Mouse (Mus musculus) liver, embryonic 11.5 days (tissue): Measurements from ENCODE around the gene Chil1. TPM values are rescaled to one million over a fixed set of nuclear protein-coding genes. Genes with fewer than 3 reads are reported as not detected.

Experiments
- ATAC-seq: fragments of 200-750 bp; cut with Nextera tagmentation; replicated peaks from 2 replicates; pipeline ENCODE4 v1.8.0; 2017; ENCODE audit warnings: moderate number of reproducible peaks, mild to moderate bottlenecking, moderate TSS enrichment, moderate library complexity; ENCODE audit not compliant: low FRiP score
- DNase-seq: peaks from one replicate; pipeline ENCODE4 v3.0.0-alpha.2; 2017; ENCODE audit warnings: low spot score
- H3K27ac ChIP-seq: fragments of 300-500 bp; sonication (generic); 2 replicates; pipeline ENCODE4 v1.5.1; 2014; ENCODE audit warnings: mild to moderate bottlenecking, low read depth, low read length, control low read depth
- H3K27me3 ChIP-seq: fragments of 300-500 bp; sonication (generic); replicated peaks from 2 replicates; pipeline ENCODE4 v1.6.1; 2014; ENCODE audit warnings: low read length, mixed read lengths; ENCODE audit not compliant: control insufficient read depth, insufficient read depth
- H3K36me3 ChIP-seq: fragments of 300-500 bp; sonication (generic); 2 replicates; pipeline ENCODE4 v1.6.1; 2014; ENCODE audit warnings: mild to moderate bottlenecking, low read length, moderate library complexity, mixed read lengths; ENCODE audit not compliant: control insufficient read depth, insufficient read depth
- H3K4me1 ChIP-seq: fragments of 300-500 bp; sonication (generic); replicated peaks from 2 replicates; pipeline ENCODE4 v1.6.1; 2014; ENCODE audit warnings: low read length, mixed read lengths; ENCODE audit not compliant: control insufficient read depth, insufficient read depth
- H3K4me2 ChIP-seq: fragments of 300-500 bp; sonication (generic); 2 replicates; pipeline ENCODE4 v1.6.1; 2014; ENCODE audit warnings: mild to moderate bottlenecking, control low read depth, moderate library complexity
- H3K4me3 ChIP-seq: fragments of 300-500 bp; sonication (generic); 2 replicates; pipeline ENCODE4 v1.5.1; 2014; ENCODE audit warnings: low read depth, low read length, control low read depth
- H3K9ac ChIP-seq: fragments of 300-500 bp; sonication (generic); 2 replicates; pipeline ENCODE4 v1.6.1; 2014; ENCODE audit warnings: low read depth, low read length, control low read depth
- H3K9me3 ChIP-seq: fragments of 300-500 bp; sonication (generic); 2 replicates; pipeline ENCODE4 v1.6.1; 2016; ENCODE audit warnings: low read length, inconsistent platforms, mixed read lengths; ENCODE audit not compliant: control insufficient read depth
- WGBS: fragments of 180-500 bp; shearing (Covaris S2); extraction: QIAGEN DNeasy Blood & Tissue Kit; methylation state at CpG from one replicate; pipeline ENCODE4 v1.1.7; 2014; 5-methylcytosine and 5-hydroxymethylcytosine counted together
- polyA plus RNA-seq: library from polyadenylated mRNA; unstranded; fragments of >200 nt; fragmentation: Nextera tagmentation; extraction: Ambion mirVana; gene quantifications from 2 replicates; pipeline ENCODE4 v1.2.1, GENCODE M21; 2014

Chil1 gene
- 0.41 and 0.49 TPM in 2 replicates for polyA plus RNA-seq

DNA sequence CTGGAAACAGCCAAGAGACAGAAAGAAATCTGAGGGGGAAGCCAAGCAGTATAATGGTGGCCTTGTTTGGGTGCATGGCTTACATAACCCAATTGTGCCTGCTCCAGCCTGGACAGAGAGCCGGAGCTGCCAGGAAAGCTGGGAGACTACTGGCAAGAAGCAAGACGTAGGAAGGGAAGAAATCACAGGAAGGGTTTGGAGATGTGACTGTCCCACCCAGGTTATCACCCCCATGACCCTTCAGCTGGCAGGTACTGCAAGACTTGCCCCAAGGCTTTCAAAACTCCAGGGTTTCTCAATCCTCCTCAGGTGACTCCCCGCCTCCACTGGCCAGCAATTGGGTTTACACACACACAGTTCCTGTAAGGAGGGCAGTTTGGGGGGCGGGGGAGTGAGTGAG lies at the start of gene Chil1:
Gene Chil1, plus strand, starts transcription at position 152 of the 400 bp plus-strand sequence.
- no peak within 1 kb of the TSS for H3K4me2 ChIP-seq
- WGBS, result 66% methylated on average over 4 of the region's 4 CpGs
- 0 out of 2 replicates have a peak, but pooled peaks cover 3% of the 10 kb centered on the region for H3K4me1 ChIP-seq
- no peak within 1 kb of the TSS for H3K4me3 ChIP-seq
- no peak within 1 kb of the TSS for H3K9ac ChIP-seq
- H3K9me3 ChIP-seq, result no peaks in the 10 kb centered on the region
- H3K27me3 ChIP-seq, result 0 out of 2 replicates have a peak, but pooled peaks cover 3% of the 10 kb centered on the region
- no peak within 1 kb of the TSS for H3K27ac ChIP-seq
- DNase-seq, result no peak
- ATAC-seq, result no peak
- no peaks in the 10 kb centered on the region for H3K36me3 ChIP-seq

DNA sequence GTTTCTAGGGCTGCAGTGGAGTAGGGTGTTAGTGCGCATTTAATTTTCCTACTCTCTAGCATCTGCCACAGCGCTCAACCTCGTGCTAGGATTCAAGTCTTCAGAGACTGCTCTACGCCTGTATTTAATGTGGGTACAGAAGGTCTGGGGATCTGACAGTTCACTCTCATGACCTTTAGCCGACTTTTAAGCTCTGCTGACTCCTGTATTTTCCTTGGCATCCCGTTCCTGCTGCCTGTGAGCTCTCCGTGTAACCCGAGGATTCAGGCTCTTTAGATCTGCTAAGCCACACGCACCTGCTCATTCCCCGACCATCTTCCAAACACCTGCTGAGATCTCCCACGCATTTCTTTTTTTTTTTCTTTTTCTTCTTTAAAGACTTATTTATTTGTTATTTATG lies 48.7 kb upstream of the Chil1 start:
- ATAC-seq (no peak), DNase-seq (no peak)
- Histone ChIP-seq H3K4me3 (no peak overlapping the region), H3K4me2 (no peak overlapping the region), H3K4me1 (no peaks in the 10 kb centered on the region), H3K27ac (no peak overlapping the region), H3K27me3 (no peaks in the 10 kb centered on the region), H3K9ac (no peak overlapping the region), H3K9me3 (no peaks in the 10 kb centered on the region), H3K36me3 (no peaks in the 10 kb centered on the region)
- whole genome bisulfite sequencing, result 70% methylated on average over 11 of the region's 11 CpGs

DNA sequence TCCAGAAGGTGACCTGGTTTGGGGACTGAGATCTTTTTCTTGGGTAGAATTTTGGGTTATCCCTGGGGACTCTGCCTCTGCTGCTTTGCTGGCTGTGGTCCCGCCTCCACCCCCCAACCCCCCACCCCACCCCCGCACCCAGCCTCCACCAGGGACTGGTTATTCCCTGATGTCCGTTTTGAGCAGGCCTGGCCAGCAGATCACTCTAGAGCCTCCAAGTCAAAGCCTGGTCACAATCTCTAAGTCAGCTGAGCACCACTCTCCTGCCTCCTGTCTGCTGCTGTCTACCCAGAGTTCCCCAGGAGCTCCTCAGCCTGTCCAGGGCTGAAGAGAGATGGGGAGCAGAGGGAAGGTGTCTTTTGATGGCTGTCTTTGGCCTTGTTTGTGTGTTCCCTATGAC lies 45.6 kb upstream of the Chil1 start:
- no peak for ATAC-seq
- Histone ChIP-seq H3K4me3 (no peak overlapping the region), H3K4me1 (no peaks in the 10 kb centered on the region), H3K9ac (no peak overlapping the region), H3K27me3 (no peaks in the 10 kb centered on the region; the same call in 1 of the 2 replicates), H3K9me3 (no peaks in the 10 kb centered on the region), H3K27ac (no peak overlapping the region), H3K36me3 (no peaks in the 10 kb centered on the region), H3K4me2 (no peak overlapping the region)
- 56% methylated on average over 3 of the region's 3 CpGs for WGBS
- DNase-seq, result no peak

DNA sequence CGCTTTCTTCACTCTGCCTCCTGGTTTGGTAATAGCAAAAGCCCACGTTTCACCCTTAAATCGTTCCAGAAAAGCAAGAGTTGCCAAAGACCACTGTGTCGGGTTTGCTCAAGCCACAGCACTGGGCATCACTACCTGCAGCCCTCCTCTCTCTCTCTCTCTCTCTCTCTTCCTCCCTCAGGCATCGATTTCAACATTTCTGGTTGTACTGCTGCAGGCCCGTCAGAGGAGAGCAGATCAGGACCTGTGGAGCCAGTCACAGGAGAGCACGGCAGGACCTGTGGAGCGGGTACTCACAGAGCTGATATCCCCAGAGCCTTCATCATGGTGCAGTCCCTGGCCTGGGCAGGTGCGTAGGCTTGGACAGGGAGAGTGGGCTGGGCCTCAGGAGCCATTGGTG lies 43.6 kb upstream of the Chil1 start:
- H3K4me3 ChIP-seq, result no peak overlapping the region
- ATAC-seq (no peak), DNase-seq (no peak)
- H3K9ac ChIP-seq, result no peak overlapping the region
- no peaks in the 10 kb centered on the region; the same call in 1 of the 2 replicates for H3K27me3 ChIP-seq
- no peaks in the 10 kb centered on the region for H3K4me1 ChIP-seq
- H3K36me3 ChIP-seq, result no peaks in the 10 kb centered on the region
- no peaks in the 10 kb centered on the region for H3K9me3 ChIP-seq
- H3K27ac ChIP-seq, result no peak overlapping the region
- WGBS, result 75% methylated on average over 9 of the region's 9 CpGs
- no peak overlapping the region for H3K4me2 ChIP-seq

DNA sequence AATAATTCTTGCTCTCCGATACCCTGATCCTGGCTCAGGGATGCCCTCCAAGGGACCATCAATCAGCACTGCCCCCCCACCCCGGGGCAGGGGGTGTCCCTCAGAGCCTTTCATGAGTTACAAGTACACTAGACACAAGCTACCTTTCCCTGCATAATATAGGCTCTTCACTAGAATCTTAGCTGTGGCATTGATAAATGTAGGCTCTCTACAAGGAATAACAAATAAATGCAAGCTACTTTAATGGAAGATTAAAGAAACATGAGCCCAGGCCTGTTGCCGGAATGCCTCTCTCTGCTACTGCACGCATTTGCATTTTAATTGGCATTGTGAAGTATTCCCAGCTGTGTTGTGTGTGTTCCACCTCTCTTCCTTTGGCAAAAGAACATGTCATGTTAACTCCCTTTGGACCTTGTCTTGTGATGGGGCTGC lies 39.6 kb upstream of the Chil1 start:
- Histone ChIP-seq H3K9ac (no peak overlapping the region), H3K27me3 (no peaks in the 10 kb centered on the region; the same call in 1 of the 2 replicates), H3K27ac (no peak overlapping the region), H3K4me2 (no peak overlapping the region), H3K4me1 (no peaks in the 10 kb centered on the region), H3K9me3 (no peaks in the 10 kb centered on the region), H3K36me3 (no peaks in the 10 kb centered on the region), H3K4me3 (no peak overlapping the region)
- ATAC-seq (no peak), DNase-seq (no peak)
- WGBS, result 79% methylated on average over 4 of the region's 4 CpGs

DNA sequence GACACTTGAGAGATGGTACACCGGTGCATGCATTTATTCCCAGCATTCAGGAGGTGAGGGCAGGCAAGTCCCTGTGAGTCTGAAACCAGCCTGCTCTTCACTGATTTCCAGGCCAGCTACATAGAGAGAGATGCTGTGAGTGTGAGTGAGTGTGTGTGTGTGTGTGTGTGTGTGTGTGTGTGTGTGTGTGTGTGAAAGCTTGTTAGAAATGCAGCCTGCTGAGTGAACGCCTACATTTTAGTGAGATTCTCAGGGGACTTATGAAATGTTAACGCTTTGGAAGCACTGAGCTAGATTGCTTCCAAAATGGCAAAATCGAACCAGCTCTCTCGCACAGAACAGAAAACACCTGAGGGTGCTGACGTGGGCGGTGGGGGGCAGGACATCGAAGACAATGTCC lies 35.9 kb upstream of the Chil1 start:
- Histone ChIP-seq H3K27me3 (no peaks in the 10 kb centered on the region), H3K4me2 (no peak overlapping the region), H3K4me3 (no peak overlapping the region), H3K27ac (no peak overlapping the region), H3K4me1 (no peaks in the 10 kb centered on the region), H3K9me3 (no peaks in the 10 kb centered on the region), H3K9ac (no peak overlapping the region), H3K36me3 (no peaks in the 10 kb centered on the region)
- WGBS, result 82% methylated on average over 8 of the region's 8 CpGs
- DNase-seq (no peak), ATAC-seq (no peak)

DNA sequence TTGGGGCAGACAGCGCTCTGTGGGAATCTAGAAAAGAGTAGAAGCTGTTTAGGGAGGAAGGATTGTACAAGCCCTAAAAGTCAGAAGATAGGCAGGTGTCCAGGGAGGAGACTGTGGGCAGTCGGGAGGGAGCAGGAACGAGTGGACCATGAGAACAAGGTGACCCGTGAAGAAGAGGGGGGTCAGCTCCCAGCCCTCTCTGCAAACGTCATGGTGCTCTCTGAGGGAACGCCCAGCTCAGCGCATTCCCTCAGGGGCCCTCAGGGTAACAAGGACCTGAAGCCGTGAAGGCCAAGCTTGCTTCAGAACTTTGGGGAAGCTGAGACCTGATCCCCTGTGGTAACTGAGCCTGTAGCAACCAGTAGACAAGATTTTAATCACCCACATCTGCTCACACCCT lies 31.9 kb upstream of the Chil1 start:
- no peak overlapping the region for H3K27ac ChIP-seq
- no peak overlapping the region for H3K9ac ChIP-seq
- H3K4me1 ChIP-seq, result peaks cover 6% of the 10 kb centered on the region; the same call in 1 of the 2 replicates
- no peaks in the 10 kb centered on the region for H3K9me3 ChIP-seq
- no peak overlapping the region for H3K4me2 ChIP-seq
- H3K36me3 ChIP-seq, result no peaks in the 10 kb centered on the region
- H3K27me3 ChIP-seq, result no peaks in the 10 kb centered on the region
- H3K4me3 ChIP-seq, result no peak overlapping the region
- ATAC-seq, result no peak
- WGBS, result 72% methylated on average over 8 of the region's 8 CpGs
- DNase-seq, result no peak

DNA sequence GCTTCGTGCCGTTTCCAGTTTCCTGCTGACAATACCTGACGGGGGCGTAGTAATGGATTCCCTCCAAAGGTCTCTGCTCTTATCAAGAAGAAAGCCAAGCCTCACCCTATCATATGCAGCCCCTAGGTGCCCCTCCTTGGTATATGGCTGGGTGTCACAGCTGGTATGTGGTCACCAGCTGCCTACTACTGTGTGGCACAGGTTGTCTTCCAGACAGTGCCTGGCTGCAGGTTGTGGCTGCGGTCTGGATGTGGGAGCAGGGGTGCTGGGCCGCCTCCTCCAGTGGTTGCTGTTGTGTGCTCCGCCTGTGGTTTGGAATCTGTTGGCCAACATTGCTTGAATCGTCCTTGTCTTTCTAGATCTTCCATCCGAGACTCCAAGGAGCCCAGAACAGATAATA lies 31.2 kb upstream of the Chil1 start:
- no peak overlapping the region for H3K4me2 ChIP-seq
- ATAC-seq (no peak), DNase-seq (no peak)
- H3K4me1 ChIP-seq, result peaks cover 6% of the 10 kb centered on the region; the same call in 1 of the 2 replicates
- H3K27ac ChIP-seq, result no peak overlapping the region
- no peak overlapping the region for H3K9ac ChIP-seq
- no peaks in the 10 kb centered on the region for H3K27me3 ChIP-seq
- 82% methylated on average over 9 of the region's 9 CpGs for WGBS
- no peaks in the 10 kb centered on the region for H3K9me3 ChIP-seq
- H3K4me3 ChIP-seq, result no peak overlapping the region
- H3K36me3 ChIP-seq, result no peaks in the 10 kb centered on the region

DNA sequence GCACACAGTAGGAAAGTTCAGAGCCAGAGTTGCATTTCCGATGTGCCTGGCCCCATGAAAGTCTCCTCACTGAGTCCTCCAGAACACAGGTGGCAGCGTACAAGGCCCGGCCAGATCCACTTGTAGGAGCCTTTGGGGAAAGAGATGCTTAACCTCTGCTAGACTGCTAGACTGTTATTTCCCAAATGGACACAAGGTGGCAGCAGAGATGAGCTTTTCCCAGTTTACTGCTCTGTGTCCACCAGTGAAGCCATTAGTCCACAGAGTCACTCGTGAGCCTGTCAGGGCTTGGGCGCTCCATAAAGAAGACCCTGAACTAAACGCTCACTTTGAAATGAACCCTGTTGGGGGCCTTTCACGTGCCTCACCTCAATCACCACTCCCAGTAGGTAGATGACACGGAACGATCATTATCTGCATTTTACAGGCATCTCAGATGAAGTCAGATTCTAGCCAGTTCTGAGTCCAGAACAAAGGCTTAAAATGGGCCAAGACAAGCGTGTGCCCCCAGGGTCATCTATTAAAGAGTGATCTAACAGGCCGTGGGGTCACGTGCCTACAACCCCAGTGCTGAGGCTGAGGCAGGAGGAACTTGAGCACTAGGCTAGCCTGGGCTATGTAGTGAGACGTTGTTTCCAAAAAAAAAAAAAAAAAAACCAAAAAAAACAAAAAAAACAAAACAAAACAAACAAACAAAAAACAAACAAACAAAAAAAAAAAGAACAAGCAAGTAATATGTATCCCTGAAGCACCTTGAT lies 30.1 kb upstream of the Chil1 start:
- no peaks in the 10 kb centered on the region for H3K9me3 ChIP-seq
- no peak overlapping the region for H3K9ac ChIP-seq
- DNase-seq, result peak; percentile 79
- peak; percentile 46 for ATAC-seq
- no peaks in the 10 kb centered on the region for H3K27me3 ChIP-seq
- WGBS, result 29% methylated on average over 13 of the region's 13 CpGs
- H3K4me2 ChIP-seq, result no peak overlapping the region
- H3K4me1 ChIP-seq, result peaks cover 6% of the 10 kb centered on the region; the same call in 1 of the 2 replicates
- no peak overlapping the region for H3K27ac ChIP-seq
- no peaks in the 10 kb centered on the region for H3K36me3 ChIP-seq
- H3K4me3 ChIP-seq, result no peak overlapping the region
